Mouse (Mus musculus) testis, adult 2 months (tissue): Measurements from ENCODE around the gene Apbb1.

Experiments
- CTCF ChIP-seq: fragments of 200-500 bp; IDR thresholded peaks from 2 replicates; pipeline ENCODE4 v1.5.1; 2012; ENCODE audit warnings: low read depth, mild to moderate bottlenecking, inconsistent platforms, low read length, moderate library complexity; ENCODE audit not compliant: control insufficient read depth, insufficient read depth, insufficient replicate concordance
- POLR2A ChIP-seq: fragments of 200-500 bp; IDR thresholded peaks from 2 replicates; pipeline ENCODE4 v1.6.1; 2012; ENCODE audit warnings: low read depth, mild to moderate bottlenecking, inconsistent platforms, low read length, moderate library complexity; ENCODE audit not compliant: control insufficient read depth

GRCm38 (mm10) chr7:105527306-105527937 is 54.0 kb downstream of the Apbb1 start:
- TF ChIP-seq CTCF (peak; percentile 23; the same call in 1 of the 2 replicates), POLR2A (no peak)
